Mouse (Mus musculus): ENCODE results near the gene Tns3.

- TF ChIP-seq CTCF (IDR thresholded peaks at IDR 0.05; ENCODE audit: low read depth, low read length) (no peak), GATA1 (IDR thresholded peaks at IDR 0.05; ENCODE audit: borderline replicate concordance, low read length) (no peak), TAL1 (conservative IDR thresholded peaks at IDR 0.05; ENCODE audit: low read depth, low read length) (no peak), POLR2AphosphoS5 (IDR thresholded peaks at IDR 0.05; ENCODE audit: insufficient replicate concordance, low read depth, low read length) (no peak)
Observed at GRCm38 (mm10) chr11:8500855-8501254, 163.5 kb downstream of the Tns3 start.

Measured in G1E (cell line).